Mouse (Mus musculus): Measurements from ENCODE around the gene Magel2. TPM values are rescaled to one million over a fixed set of nuclear protein-coding genes. Genes with fewer than 3 reads are reported as not detected.

Magel2 gene
- total RNA-seq (2023): not detected in 2 replicates

GRCm38 (mm10) chr7:62376510-62377304, at the start of gene Magel2:
Gene Magel2 (plus strand): TSS chr7:62377010.

GRCm38 (mm10) chr7:62346269-62346668, 30.5 kb upstream of the Magel2 start, which contains the start of gene Ndn:
Gene Ndn (plus strand): TSS chr7:62346569.

GRCm38 (mm10) chr7:62419493-62420360, 42.9 kb downstream of the Magel2 start, which contains the start of gene Mkrn3:
Gene Mkrn3 (minus strand): TSS chr7:62420139.

Other genes with a start within 250 kb of the Magel2 start
- gene Ndn, start 30.4 kb upstream of the Magel2 start, total RNA-seq (2023): not detected in 2 replicates
- not detected in 2 replicates for gene Mkrn3, start 43.1 kb downstream of the Magel2 start, total RNA-seq (2023)
- gene Peg12, start 87.5 kb downstream of the Magel2 start, total RNA-seq (2023): 0.95 and 1.3 TPM in 2 replicates